Mouse (Mus musculus) spleen, postnatal 10 days (tissue): ENCODE data around the gene Sntb2.

Experiments
- DNase-seq, 2 experiments: peaks; one replicate each; pipeline ENCODE4 v3.0.0; 2021 to 2022; ENCODE audit warnings: low spot score in 2 of 2

The Sntb2 gene

GRCm38 (mm10) chr8:106929155-106929913, 6.2 kb upstream of the Sntb2 start:
- no peak for DNase-seq

- no peak for DNase-seq
These were observed 5.6 kb upstream of the Sntb2 start for GRCm38 (mm10) chr8:106929921-106930320.

GRCm38 (mm10) chr8:106932376-106933065, 3.0 kb upstream of the Sntb2 start:
- no peak for DNase-seq

- no peak for DNase-seq
These were observed 1.9 kb upstream of the Sntb2 start for GRCm38 (mm10) chr8:106933506-106934143.

- no peak for DNase-seq
These were observed 1.1 kb upstream of the Sntb2 start for GRCm38 (mm10) chr8:106934226-106934977.

- peak; percentile 40 to 48 for DNase-seq
These were observed 438 bp downstream of the Sntb2 start for GRCm38 (mm10) chr8:106935899-106936477.

- DNase-seq = peak in 1 of 2 experiments; percentile 9
These were observed 1.0 kb downstream of the Sntb2 start for GRCm38 (mm10) chr8:106936478-106937051.

- no peak for DNase-seq
These were observed 1.7 kb downstream of the Sntb2 start for GRCm38 (mm10) chr8:106937081-106937800.

- no peak for DNase-seq
These were observed 6.3 kb downstream of the Sntb2 start for GRCm38 (mm10) chr8:106941806-106942205.

GRCm38 (mm10) chr8:106943874-106944418, 8.4 kb downstream of the Sntb2 start:
- DNase-seq = no peak

- DNase-seq = no peak
These were observed 9.2 kb downstream of the Sntb2 start for GRCm38 (mm10) chr8:106944756-106945155.

GRCm38 (mm10) chr8:106948678-106949243, 13.2 kb downstream of the Sntb2 start:
- no peak for DNase-seq

- no peak for DNase-seq
These were observed 16.2 kb downstream of the Sntb2 start for GRCm38 (mm10) chr8:106951707-106952106.

GRCm38 (mm10) chr8:106953571-106953970, 18.0 kb downstream of the Sntb2 start:
- no peak for DNase-seq

GRCm38 (mm10) chr8:106957086-106957485, 21.5 kb downstream of the Sntb2 start:
- no peak for DNase-seq

GRCm38 (mm10) chr8:106958212-106958611, 22.7 kb downstream of the Sntb2 start:
- DNase-seq = no peak

GRCm38 (mm10) chr8:106959626-106960025, 24.1 kb downstream of the Sntb2 start:
- no peak for DNase-seq

GRCm38 (mm10) chr8:106962322-106962721, 26.8 kb downstream of the Sntb2 start:
- no peak for DNase-seq

GRCm38 (mm10) chr8:106963365-106963764, 27.8 kb downstream of the Sntb2 start:
- no peak for DNase-seq

- no peak for DNase-seq
These were observed 29.0 kb downstream of the Sntb2 start for GRCm38 (mm10) chr8:106964573-106964972.
